Mouse (Mus musculus): ENCODE measurements around the gene Cops4.

GRCm38 (mm10) chr5:100483569-100483968, 34.5 kb upstream of the Cops4 start:
- TF ChIP-seq POLR2A (IDR thresholded peaks at IDR 0.05; ENCODE audit: extremely low read depth, insufficient read depth, low read length): no peak
- TF ChIP-seq CTCF (IDR thresholded peaks at IDR 0.05; ENCODE audit: low read depth, low read length): no peak

Data from liver, adult 2 months (tissue).